Mouse (Mus musculus): ENCODE measurements around the gene Ccdc18.
A peak's percentile ranks its signal among the peaks of the same experiment; 100 is the strongest.
"Not testable (repeated sequence)": the region's sequence is repeated elsewhere in the genome, so short reads cannot be mapped to it uniquely, and the experiment has no call there.

Ccdc18 gene

DNA sequence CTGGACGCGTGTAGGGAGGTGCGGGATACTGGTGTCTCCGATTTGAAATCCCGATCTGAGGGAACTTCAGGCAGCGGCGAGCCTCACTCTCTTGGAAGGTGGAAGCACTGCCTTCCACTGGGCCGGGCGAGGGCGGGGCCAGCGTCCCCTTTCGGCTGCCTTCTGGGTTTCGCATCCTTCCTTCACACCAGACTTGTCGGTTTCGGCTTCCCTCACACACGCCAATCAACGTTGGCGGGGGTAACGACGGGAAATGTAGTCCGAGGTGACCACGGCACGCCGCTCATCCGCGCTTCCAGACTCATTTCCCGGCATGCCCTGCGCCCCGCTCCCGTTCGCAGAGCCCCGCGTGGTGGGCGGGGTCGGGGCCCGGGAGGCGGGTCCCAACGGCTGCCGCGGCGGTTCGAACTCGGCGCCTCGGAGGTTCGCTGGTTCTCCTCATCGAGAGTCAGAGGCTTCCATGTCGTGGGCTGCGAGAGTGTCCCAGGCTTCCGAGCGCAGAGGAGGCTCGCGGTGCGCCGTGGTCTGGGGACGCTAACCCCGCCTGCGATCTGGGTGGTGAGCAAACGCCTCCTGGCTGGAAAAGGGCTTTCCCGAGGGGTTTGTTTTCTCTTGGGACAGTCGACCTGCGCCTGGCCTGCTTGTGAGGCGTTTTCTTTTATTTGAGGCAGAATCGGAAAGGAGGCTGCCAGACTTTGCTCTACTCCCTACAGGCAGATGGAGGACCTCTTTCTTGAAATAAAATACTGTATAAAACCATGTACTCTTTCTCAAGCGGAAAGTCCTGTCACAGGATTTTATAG, at the start of gene Ccdc18, which contains the start of gene Tmed5:
Gene Ccdc18, plus strand, starts transcription at position 435 of the 803 bp plus-strand sequence.
Gene Tmed5, minus strand, starts transcription at position 180 of the 803 bp plus-strand sequence.
- DNase-seq: peak; percentile 97

- DNase-seq: no peak
Observed at GRCm38 (mm10) chr5:108085440-108085839, 47.2 kb upstream of the Ccdc18 start.

- not testable (repeated sequence) for DNase-seq
Observed at GRCm38 (mm10) chr5:108092731-108093130, 39.9 kb upstream of the Ccdc18 start.

DNA sequence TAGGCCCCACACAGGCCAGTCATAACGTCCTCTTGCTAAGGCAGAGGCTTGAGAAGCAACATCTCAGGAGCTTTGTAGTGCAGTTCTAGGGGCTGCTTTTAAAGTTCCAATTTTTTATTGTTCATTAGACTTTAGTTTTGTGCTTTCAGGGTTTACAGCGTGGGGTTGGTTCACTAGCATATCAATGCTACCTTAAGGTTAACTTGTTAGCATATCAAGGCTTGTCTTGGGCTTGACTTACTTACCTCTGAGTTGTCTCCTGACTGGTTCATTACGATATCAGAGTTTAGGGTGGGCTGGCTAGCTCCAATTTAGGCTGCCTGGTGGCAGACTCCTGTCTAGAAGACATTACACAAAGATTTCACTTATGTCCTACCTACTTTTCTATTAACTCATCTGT, 35.0 kb upstream of the Ccdc18 start:
- DNase-seq: no peak

GRCm38 (mm10) chr5:108100196-108100595, 32.5 kb upstream of the Ccdc18 start:
- DNase-seq: no peak

DNA sequence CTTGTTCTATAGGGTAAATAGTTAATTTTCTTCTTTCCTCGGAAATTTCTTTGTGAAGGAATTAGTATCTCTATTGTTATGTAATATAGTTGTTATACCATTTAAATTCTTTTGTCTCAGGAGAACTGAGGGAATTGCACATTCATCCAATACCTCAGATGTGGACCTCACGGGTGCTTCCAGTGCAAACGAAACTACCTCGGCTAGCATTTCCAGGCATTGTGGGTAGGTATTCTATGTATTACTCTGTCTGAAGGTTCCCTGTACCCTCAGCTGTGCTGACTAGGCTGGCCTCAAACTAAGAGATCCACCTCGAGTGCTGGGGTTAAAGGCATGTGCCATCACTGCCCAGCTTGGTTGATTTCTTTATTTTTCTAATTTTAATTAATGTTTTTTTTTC, 28.4 kb upstream of the Ccdc18 start:
- DNase-seq: no peak

- peak; percentile 32 for DNase-seq
Observed at GRCm38 (mm10) chr5:108109346-108109745, 23.3 kb upstream of the Ccdc18 start.

DNA sequence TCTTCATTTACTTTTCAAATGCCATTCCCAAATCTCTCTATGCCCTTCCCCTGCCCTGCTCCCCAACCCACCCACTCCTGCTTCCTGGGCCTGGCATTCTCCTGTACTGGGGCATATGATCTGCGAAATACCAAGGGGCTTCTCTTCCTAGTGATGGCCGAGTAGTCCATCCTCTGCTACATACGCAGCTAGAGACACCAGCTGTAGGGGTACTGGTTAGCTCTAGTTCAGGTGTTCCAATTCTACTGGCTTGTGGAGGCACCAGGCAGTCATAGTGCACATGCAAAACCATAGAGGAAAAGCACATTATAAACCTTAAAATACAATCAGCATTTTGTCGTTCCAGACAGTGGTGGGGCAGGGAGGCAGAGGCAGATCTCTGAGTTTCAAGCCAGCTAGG, 15.0 kb upstream of the Ccdc18 start:
- no peak for DNase-seq

DNA sequence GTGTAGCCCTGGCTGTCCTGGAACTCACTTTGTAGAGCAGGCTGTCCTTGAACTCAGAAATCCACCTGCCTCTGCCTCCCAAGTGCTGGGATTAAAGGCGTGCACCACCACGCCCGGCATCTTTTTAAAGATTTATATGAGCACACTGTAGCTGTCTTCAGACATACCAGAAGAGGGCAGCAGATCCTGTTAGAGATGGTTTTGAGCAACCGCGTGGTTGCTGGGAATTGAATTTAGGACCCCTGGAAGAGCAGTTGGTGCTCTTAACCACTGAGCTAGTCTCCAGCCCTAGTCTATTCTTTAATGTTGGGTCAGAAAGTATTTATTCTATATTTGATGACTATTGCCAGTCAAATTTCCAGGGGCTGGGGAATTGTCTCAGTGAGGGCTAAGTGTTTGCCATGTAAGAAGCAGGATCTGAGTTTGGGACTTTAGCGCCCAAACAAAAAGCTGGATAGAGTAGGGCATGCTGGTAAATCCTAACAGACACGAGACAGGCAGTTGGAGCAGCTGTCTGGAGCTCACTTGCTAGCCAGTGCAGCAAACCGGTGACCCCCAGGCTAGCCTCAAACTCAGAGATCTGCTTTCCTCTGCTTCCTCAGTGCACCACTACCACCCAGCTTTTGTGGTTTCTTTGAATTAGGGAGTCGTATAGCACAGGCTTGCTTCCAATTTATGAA, 12.3 kb upstream of the Ccdc18 start:
- DNase-seq: no peak

- peak; percentile 57 for DNase-seq
Observed at GRCm38 (mm10) chr5:108131849-108132440, 730 bp upstream of the Ccdc18 start.

DNA sequence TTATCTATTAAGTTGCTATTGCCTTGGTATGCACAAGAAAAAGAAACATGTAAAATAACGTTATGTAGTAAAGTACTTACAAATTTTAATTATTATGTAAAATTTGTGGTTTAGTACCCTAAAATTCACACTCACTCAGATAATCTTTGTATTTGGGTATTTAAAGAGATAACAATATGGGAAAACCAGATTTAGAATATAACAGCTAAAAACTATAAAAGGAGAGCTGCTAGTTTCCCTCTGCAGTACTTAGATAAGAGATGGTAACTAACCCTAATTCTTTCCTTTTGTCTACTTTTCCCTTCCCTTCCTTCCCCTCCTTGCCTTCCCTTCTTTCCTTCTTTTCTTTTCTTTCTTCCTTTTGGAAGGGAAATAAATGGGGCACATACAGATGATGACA, 19.9 kb downstream of the Ccdc18 start:
- DNase-seq: no peak

- no peak for DNase-seq
Observed at GRCm38 (mm10) chr5:108160796-108161195, 28.1 kb downstream of the Ccdc18 start.

DNA sequence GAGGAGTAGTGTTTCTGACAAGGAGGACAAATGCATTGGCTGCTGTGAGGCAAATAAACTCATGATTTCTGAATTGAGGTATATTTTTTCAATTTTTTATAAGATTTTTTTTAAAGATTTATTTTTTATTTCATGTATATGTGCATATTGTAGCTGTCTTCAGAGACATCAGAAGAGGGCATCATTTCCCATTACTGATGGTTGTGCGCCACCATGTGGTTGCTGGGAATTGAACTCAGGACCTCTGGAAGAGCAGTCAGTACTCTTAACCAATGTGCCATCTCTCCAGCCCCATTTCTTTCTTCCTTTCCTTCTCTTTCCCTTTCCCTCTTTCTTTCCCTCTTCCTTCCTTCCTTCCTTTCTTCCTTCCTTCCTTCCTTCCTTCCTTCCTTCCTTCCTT, 31.0 kb downstream of the Ccdc18 start:
- DNase-seq: peak; percentile 29

- DNase-seq: no peak
Observed at GRCm38 (mm10) chr5:108184050-108184449, 51.4 kb downstream of the Ccdc18 start.

DNA sequence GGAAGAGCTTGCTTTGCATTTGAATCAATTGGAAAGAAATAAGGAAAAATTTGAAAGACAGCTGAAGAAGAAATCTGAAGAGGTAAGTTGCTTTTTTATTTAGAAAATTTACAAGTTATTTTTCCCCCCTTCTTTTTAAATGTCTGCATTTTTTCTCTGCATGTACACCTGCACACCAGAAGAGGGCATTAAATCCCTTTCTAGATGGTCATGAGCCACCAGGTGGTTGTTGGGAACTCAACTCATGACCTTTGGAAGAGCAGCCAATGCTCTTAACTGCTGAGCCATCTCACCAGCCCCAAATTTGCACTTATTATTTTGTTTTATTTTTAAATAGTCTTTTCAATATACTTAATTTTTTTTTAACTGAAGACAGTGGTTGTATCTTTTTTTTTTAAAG, 56.3 kb downstream of the Ccdc18 start:
- no peak for DNase-seq

GRCm38 (mm10) chr5:108206008-108206407, 73.3 kb downstream of the Ccdc18 start:
- no peak for DNase-seq

GRCm38 (mm10) chr5:108211512-108211911, 78.8 kb downstream of the Ccdc18 start:
- no peak for DNase-seq

DNA sequence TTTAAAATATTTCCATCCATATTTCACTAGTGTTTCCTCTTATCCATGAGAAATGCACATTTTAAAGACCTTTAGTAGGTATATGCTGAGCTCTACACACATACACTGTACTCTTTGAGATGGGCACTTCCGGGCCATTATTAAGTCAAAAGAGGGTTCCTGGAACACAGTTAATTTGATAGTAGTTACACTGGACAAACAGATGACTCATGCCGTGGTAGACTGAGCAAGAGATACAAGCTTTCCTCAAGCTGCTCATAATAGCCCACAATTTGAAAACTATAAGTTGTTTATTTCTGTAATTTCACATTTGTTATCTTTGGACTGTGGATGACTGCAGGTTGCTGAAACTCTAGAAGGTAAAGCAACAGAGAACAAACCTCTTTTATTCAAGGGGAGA, 82.3 kb downstream of the Ccdc18 start:
- DNase-seq: no peak

GRCm38 (mm10) chr5:108224077-108224476, 91.4 kb downstream of the Ccdc18 start:
- no peak for DNase-seq

GRCm38 (mm10) chr5:108226159-108226558, 93.5 kb downstream of the Ccdc18 start:
- no peak for DNase-seq

- no peak for DNase-seq
Observed at GRCm38 (mm10) chr5:108246314-108246765, 113.7 kb downstream of the Ccdc18 start.

GRCm38 (mm10) chr5:108250033-108250432, 117.4 kb downstream of the Ccdc18 start:
- DNase-seq: no peak

- DNase-seq: no peak
Observed at GRCm38 (mm10) chr5:108255259-108255658, 122.6 kb downstream of the Ccdc18 start.

DNA sequence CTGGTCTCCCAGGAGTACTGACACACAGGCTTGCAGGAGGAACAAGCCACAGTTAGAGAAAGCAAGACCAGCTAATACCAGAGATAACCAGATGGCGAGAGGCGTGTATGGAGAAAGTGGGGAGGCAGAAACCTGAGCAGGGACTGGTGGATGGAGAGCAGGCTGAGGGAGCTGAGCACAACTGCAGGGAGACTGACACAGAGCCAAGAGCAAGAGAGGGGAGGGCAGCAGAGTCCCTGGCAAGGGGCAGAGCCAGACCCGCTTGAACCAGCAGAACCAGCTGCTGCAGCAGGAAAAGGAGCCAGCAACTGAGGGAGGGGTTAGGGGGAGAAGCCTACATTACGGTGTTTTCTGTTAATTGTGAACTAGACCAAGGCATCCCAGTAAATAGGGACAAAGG, 130.0 kb downstream of the Ccdc18 start:
- peak; percentile 53 for DNase-seq
